Mouse (Mus musculus) cerebellum, adult 2 months (tissue): ENCODE data around the gene Prdm11. TPM values are rescaled to one million over a fixed set of nuclear protein-coding genes. Genes with fewer than 3 reads are reported as not detected.

Experiments
- DNase-seq, 2 experiments: peaks; one replicate each; pipeline ENCODE4 v3.0.0; 2021
- H3K27ac ChIP-seq: fragments of 200-500 bp; 2 replicates; pipeline ENCODE4 v1.5.1; 2012; ENCODE audit warnings: low read length, control low read depth, inconsistent platforms; ENCODE audit not compliant: insufficient read depth
- H3K27me3 ChIP-seq: fragments of 200-500 bp; 2 replicates; pipeline ENCODE4 v1.6.1; 2012; ENCODE audit warnings: inconsistent platforms, mild to moderate bottlenecking, low read length, moderate library complexity; ENCODE audit not compliant: control insufficient read depth, insufficient read depth
- H3K4me1 ChIP-seq: fragments of 200-500 bp; 2 replicates; pipeline ENCODE4 v1.6.1; 2011; ENCODE audit warnings: low read length; ENCODE audit not compliant: control insufficient read depth, insufficient read depth
- H3K4me3 ChIP-seq: fragments of 200-500 bp; replicated peaks from 2 replicates; pipeline ENCODE3; 2011; ENCODE audit warnings: mild to moderate bottlenecking, low read depth, low read length, control low read depth; ENCODE audit not compliant: insufficient read depth
- CTCF ChIP-seq: fragments of 200-500 bp; IDR thresholded peaks from 2 replicates; pipeline ENCODE4 v1.5.1; 2011; ENCODE audit warnings: low read depth, mild to moderate bottlenecking, control low read depth, low read length, moderate library complexity, borderline replicate concordance; ENCODE audit not compliant: insufficient read depth
- POLR2A ChIP-seq: fragments of 200-500 bp; IDR thresholded peaks from 2 replicates; pipeline ENCODE4 v1.6.1; 2011; ENCODE audit warnings: low read length, control low read depth, borderline replicate concordance; ENCODE audit not compliant: insufficient read depth
- WGBS: fragments of 180-500 bp; shearing (Covaris S2); methylation state at CpG from one replicate; pipeline ENCODE4 v1.1.7; 2018; 5-methylcytosine and 5-hydroxymethylcytosine counted together
- polyA plus RNA-seq: library from polyadenylated mRNA; depleted of rRNA; stranded (reverse); fragments of >200 nt; gene quantifications from 2 replicates; pipeline ENCODE4 v1.2.3, GENCODE M21; 2012

Prdm11 gene
- polyA plus RNA-seq, 1 experiment: 10.3 TPM

GRCm38 (mm10) chr2:93051873-93052272, 5.9 kb upstream of the Prdm11 start:
- Histone ChIP-seq H3K27ac (no peak overlapping the region), H3K27me3 (no peaks in the 10 kb centered on the region), H3K4me1 (no peaks in the 10 kb centered on the region), H3K4me3 (no peak overlapping the region)
- no peak for TF ChIP-seq CTCF
- no peak for TF ChIP-seq POLR2A
- WGBS: 33% methylated on average over 1 of the region's 1 CpGs
- no peak for DNase-seq

- Histone ChIP-seq H3K4me3 (no peak overlapping the region), H3K27ac (no peak overlapping the region), H3K27me3 (no peaks in the 10 kb centered on the region), H3K4me1 (peaks cover 5% of the 10 kb centered on the region; the same call in 1 of the 2 replicates)
- no peak for DNase-seq
- TF ChIP-seq CTCF (no peak), POLR2A (no peak)
- WGBS: 42% methylated on average over 6 of the region's 6 CpGs
Observed at GRCm38 (mm10) chr2:93048601-93049323, 2.8 kb upstream of the Prdm11 start.

- H3K27me3 ChIP-seq: no peaks in the 10 kb centered on the region
- no peak overlapping the region for H3K27ac ChIP-seq
- TF ChIP-seq CTCF (no peak), POLR2A (no peak)
- H3K4me3 ChIP-seq: no peak overlapping the region
- WGBS: 64% methylated on average over 7 of the region's 7 CpGs
- peaks cover 5% of the 10 kb centered on the region; the same call in 1 of the 2 replicates for H3K4me1 ChIP-seq
- DNase-seq: no peak
Observed at GRCm38 (mm10) chr2:93047491-93048050, 1.6 kb upstream of the Prdm11 start.

GRCm38 (mm10) chr2:93047036-93047435, 1.1 kb upstream of the Prdm11 start:
- 84% methylated on average over 6 of the region's 6 CpGs for WGBS
- TF ChIP-seq CTCF: no peak
- TF ChIP-seq POLR2A: no peak
- H3K4me1 ChIP-seq: peaks cover 5% of the 10 kb centered on the region; the same call in 1 of the 2 replicates
- no peak overlapping the region for H3K4me3 ChIP-seq
- H3K27me3 ChIP-seq: no peaks in the 10 kb centered on the region
- DNase-seq: no peak
- H3K27ac ChIP-seq: no peak overlapping the region

- 26% methylated on average over 5 of the region's 5 CpGs for WGBS
- Histone ChIP-seq H3K4me3 (peak overlapping the region; percentile 96), H3K27me3 (no peaks in the 10 kb centered on the region), H3K27ac (no peak overlapping the region), H3K4me1 (peaks cover 5% of the 10 kb centered on the region; the same call in 1 of the 2 replicates)
- DNase-seq: no peak
- TF ChIP-seq POLR2A (no peak), CTCF (no peak)
Observed at GRCm38 (mm10) chr2:93046509-93046835, 505 bp upstream of the Prdm11 start.

DNA sequence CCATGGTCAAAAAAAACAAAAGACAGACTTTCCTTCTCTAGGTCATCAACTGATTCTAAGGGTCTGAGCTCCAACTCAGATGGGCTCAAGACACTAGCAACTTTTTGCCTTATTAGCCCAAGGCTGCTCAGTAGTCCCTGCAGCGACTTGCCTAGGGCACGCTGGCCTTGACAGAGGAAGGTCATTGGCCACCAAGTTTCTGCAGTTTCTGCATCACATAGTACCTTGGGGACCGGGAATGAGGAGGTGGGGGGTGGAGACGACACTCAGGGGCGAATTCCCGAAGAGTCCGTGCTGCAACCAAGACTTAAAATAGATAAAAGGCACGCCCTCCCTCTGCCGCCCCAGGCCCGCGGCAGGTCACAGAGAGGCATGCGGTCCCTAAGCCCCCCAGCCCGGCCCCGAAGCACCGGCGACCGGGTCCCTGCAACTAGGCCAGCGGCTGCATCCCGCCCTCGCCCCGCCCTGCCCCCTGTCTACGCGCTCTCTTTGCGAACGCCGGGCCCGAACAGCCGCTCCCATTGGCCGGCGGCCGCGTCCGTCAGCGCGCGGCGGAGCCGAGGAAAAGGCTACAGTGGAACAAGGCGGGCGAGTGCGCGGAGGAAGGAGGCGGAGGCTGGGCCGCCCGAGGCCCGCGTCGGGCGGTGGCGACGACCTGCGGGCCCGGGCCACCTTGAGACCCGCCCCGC, 694 bp downstream of the Prdm11 start:
- peaks cover 11% of the 10 kb centered on the region for H3K4me1 ChIP-seq
- peak overlapping the region; percentile 92 for H3K27ac ChIP-seq
- DNase-seq: peak; percentile 97 to 98
- H3K4me3 ChIP-seq: peak overlapping the region; percentile 96
- TF ChIP-seq POLR2A (peak; percentile 70), CTCF (no peak)
- no peaks in the 10 kb centered on the region for H3K27me3 ChIP-seq
- WGBS: under 1% methylated on average over 55 of the region's 55 CpGs

DNA sequence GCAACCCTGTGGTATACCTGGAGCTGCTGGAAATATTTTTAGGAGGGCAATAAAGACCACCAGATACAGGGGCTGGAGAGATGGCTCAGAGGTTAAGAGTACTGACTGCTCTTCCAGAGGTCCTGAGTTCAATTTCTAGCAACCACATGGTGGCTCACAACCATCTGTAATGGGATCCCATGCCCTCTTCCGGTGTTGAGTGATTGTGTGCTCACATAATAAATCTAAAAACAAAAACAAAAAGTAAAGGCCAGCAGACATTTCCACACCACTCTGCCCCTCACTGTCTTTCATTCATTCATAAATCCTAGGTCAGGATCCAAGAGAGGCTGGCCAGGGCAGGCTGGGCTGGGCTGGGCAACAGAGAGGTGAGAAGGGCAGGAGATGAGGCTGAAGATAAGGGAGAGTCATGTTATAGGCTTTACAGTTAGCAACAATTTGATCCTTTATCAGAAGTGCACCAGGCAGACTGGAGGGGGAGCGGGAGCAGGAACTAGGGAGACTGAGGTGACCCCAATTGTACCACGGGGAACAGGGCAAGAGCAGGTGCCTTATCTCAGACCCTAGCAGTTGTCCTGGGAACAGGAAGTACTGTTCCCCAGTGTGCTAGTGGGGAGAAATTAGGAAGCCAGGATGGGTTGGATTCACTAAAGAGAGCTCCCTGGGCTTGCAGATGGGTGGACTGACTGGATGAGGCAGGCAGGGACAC, 2.4 kb downstream of the Prdm11 start:
- Histone ChIP-seq H3K27ac (no peak overlapping the region), H3K27me3 (no peaks in the 10 kb centered on the region), H3K4me1 (peaks cover 18% of the 10 kb centered on the region), H3K4me3 (no peak overlapping the region)
- 94% methylated on average over 3 of the region's 3 CpGs for WGBS
- DNase-seq: no peak
- no peak for TF ChIP-seq CTCF
- TF ChIP-seq POLR2A: no peak

- 65% methylated on average over 6 of the region's 6 CpGs for WGBS
- TF ChIP-seq CTCF (no peak), POLR2A (no peak)
- H3K27me3 ChIP-seq: no peaks in the 10 kb centered on the region
- H3K4me1 ChIP-seq: peaks cover 24% of the 10 kb centered on the region
- H3K4me3 ChIP-seq: no peak overlapping the region
- H3K27ac ChIP-seq: no peak overlapping the region
- no peak for DNase-seq
Observed at GRCm38 (mm10) chr2:93041470-93041869, 4.5 kb downstream of the Prdm11 start.
